Mouse (Mus musculus) liver, adult 2 months (tissue): ENCODE measurements around the gene Gsdma.

Experiments
- CTCF ChIP-seq: fragments of 200-500 bp; IDR thresholded peaks from 2 replicates; pipeline ENCODE4 v1.5.1; 2011; ENCODE audit warnings: low read depth, low read length, control low read depth
- POLR2A ChIP-seq: fragments of 200-500 bp; IDR thresholded peaks from 2 replicates; pipeline ENCODE4 v1.6.1; 2011; ENCODE audit warnings: low read length, control low read depth; ENCODE audit not compliant: insufficient read depth; ENCODE audit errors: extremely low read depth

DNA sequence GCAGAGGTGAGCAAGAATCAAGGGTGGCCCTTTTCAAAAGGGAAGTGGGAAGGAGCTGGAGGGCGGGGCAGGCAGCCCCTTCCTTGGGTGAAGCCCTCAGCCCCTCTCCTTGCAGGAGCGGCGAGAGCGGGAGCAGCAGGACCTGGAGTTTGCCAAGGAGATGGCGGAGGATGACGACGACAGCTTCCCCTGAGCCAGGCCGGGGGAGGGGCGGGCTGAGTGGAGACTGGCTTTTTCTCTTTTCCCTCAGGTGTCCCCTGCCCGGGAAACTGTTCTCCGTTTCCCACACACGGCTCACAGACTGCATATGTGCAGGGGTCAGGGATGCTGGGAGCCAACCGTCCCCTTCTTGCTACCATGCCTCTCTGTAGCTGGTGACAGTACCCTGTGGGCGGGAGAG, 31.3 kb downstream of the Gsdma start:
- TF ChIP-seq CTCF (no peak), POLR2A (no peak)
